Mouse (Mus musculus): ENCODE measurements around the gene Myom3.

DNA sequence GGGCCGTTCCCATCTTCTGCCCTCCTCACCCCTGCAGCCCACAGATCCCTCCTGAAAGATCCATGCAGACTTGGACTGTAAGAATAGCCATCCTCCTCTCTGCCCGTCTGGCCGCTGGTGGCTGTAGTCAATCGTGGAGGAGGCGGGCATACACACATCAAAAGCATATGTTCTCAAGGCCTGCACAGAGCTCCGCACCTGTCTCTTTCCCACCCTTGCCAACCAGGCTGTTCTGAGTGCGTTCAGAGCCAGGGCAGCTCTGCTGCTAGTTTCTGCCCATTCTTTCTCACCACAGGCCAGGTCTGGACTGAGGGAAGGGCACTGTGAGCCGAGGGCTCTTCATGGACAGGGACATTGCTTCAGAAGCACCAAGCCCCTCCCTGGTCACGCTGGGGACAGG, 29.3 kb upstream of the Myom3 start:
- no peak for TF ChIP-seq CTCF (IDR thresholded peaks at IDR 0.05; ENCODE audit: borderline replicate concordance, control insufficient read depth, extremely low read depth, insufficient read depth, low read length, poor library complexity)
- TF ChIP-seq POLR2A (IDR thresholded peaks at IDR 0.05; ENCODE audit: control insufficient read depth, extremely low read depth, insufficient read depth, low read length, poor library complexity): no peak

Measured in thymus, adult 2 months (tissue).